Mouse (Mus musculus): ENCODE data around the gene Rprd1b.

- TF ChIP-seq CTCF (IDR thresholded peaks at IDR 0.05; ENCODE audit: extremely low read depth, insufficient read length, insufficient replicate concordance, low read depth, low read length) (no peak), POLR2A (IDR thresholded peaks at IDR 0.05; ENCODE audit: low read depth, low read length) (no peak)
Observed at GRCm38 (mm10) chr2:158109516-158109915, 81.2 kb downstream of the Rprd1b start.

Measured in small intestine, adult 2 months (tissue).